Mouse (Mus musculus) spleen, adult 2 months (tissue): ENCODE data around the gene Arhgef12. TPM values are rescaled to one million over a fixed set of nuclear protein-coding genes. Genes with fewer than 3 reads are reported as not detected.

Source experiments
- DNase-seq, 2 experiments: peaks; one replicate each; pipeline versions ENCODE4 v3.0.0 to v3.0.0-alpha.2; 2012 to 2021; ENCODE audit warnings: low spot score in 2 of 2, low read depth in 1 of 2
- H3K27ac ChIP-seq: fragments of 200-500 bp; 2 replicates; pipeline ENCODE4 v1.5.1; 2012; ENCODE audit warnings: low read length, inconsistent platforms; ENCODE audit not compliant: insufficient read depth
- H3K27me3 ChIP-seq: fragments of 200-500 bp; 2 replicates; pipeline ENCODE4 v1.6.1; 2012; ENCODE audit warnings: mild to moderate bottlenecking, moderate library complexity, low read length, inconsistent platforms; ENCODE audit not compliant: control insufficient read depth, insufficient read depth
- H3K36me3 ChIP-seq: fragments of 200-500 bp; 2 replicates; pipeline ENCODE4 v1.6.1; 2012; ENCODE audit warnings: mild to moderate bottlenecking, low read length, inconsistent platforms; ENCODE audit not compliant: control insufficient read depth, insufficient read depth
- H3K4me1 ChIP-seq: fragments of 200-500 bp; 2 replicates; pipeline ENCODE4 v1.6.1; 2011; ENCODE audit warnings: inconsistent platforms; ENCODE audit not compliant: control insufficient read depth, insufficient read depth, insufficient read length
- H3K4me3 ChIP-seq: fragments of 200-500 bp; 2 replicates; pipeline ENCODE4 v1.5.1; 2011; ENCODE audit warnings: mild to moderate bottlenecking, inconsistent platforms; ENCODE audit not compliant: insufficient read depth, insufficient read length; ENCODE audit errors: extremely low read depth
- CTCF ChIP-seq: fragments of 200-500 bp; IDR thresholded peaks from 2 replicates; pipeline ENCODE4 v1.5.1; 2011; ENCODE audit warnings: mild to moderate bottlenecking, inconsistent platforms; ENCODE audit not compliant: insufficient read depth, insufficient read length, insufficient replicate concordance; ENCODE audit errors: extremely low read depth
- POLR2A ChIP-seq: fragments of 200-500 bp; IDR thresholded peaks from 2 replicates; pipeline ENCODE4 v1.6.1; 2011; ENCODE audit warnings: low read depth, low read length, inconsistent platforms
- WGBS: fragments of 180-500 bp; shearing (Covaris S2); methylation state at CpG from one replicate; pipeline ENCODE4 v1.1.7; 2018; 5-methylcytosine and 5-hydroxymethylcytosine counted together
- polyA plus RNA-seq: library from polyadenylated mRNA; depleted of rRNA; stranded (reverse); fragments of >200 nt; gene quantifications from 2 replicates; pipeline ENCODE4 v1.2.3, GENCODE M21; 2012

Arhgef12 gene
- polyA plus RNA-seq, 1 experiment: 9.0 TPM

GRCm38 (mm10) chr9:43015366-43015765 lies 91.7 kb downstream of the Arhgef12 start:
- no peak for DNase-seq
- Histone ChIP-seq H3K4me1 (no peaks in the 10 kb centered on the region), H3K36me3 (no peaks in the 10 kb centered on the region), H3K27ac (no peak overlapping the region), H3K27me3 (no peaks in the 10 kb centered on the region), H3K4me3 (no peak overlapping the region)
- TF ChIP-seq CTCF: no peak
- TF ChIP-seq POLR2A: no peak
- WGBS: 90% methylated on average over 2 of the region's 2 CpGs

- WGBS: 89% methylated on average over 1 of the region's 1 CpGs
- H3K4me3 ChIP-seq: no peak overlapping the region
- H3K36me3 ChIP-seq: 0 out of 2 replicates have a peak, but pooled peaks cover 1% of the 10 kb centered on the region
Observed at GRCm38 (mm10) chr9:43014886-43015285, 92.2 kb downstream of the Arhgef12 start.

GRCm38 (mm10) chr9:43012541-43012940 lies 94.5 kb downstream of the Arhgef12 start:
- Histone ChIP-seq H3K36me3 (0 out of 2 replicates have a peak, but pooled peaks cover 2% of the 10 kb centered on the region), H3K4me3 (no peak overlapping the region), H3K27ac (no peak overlapping the region), H3K27me3 (no peaks in the 10 kb centered on the region), H3K4me1 (no peaks in the 10 kb centered on the region)
- no peak for TF ChIP-seq POLR2A
- TF ChIP-seq CTCF: no peak
- 91% methylated on average over 5 of the region's 5 CpGs for WGBS
- DNase-seq: no peak

More at GRCm38 (mm10) chr9:43014886-43015285, 92.2 kb downstream of the Arhgef12 start:
- Histone ChIP-seq H3K27me3 (no peaks in the 10 kb centered on the region), H3K4me1 (no peaks in the 10 kb centered on the region), H3K27ac (no peak overlapping the region)
- TF ChIP-seq POLR2A: no peak
- TF ChIP-seq CTCF: no peak
- no peak for DNase-seq

- Histone ChIP-seq H3K36me3 (0 out of 2 replicates have a peak, but pooled peaks cover 2% of the 10 kb centered on the region), H3K4me3 (no peak overlapping the region), H3K27ac (no peak overlapping the region), H3K4me1 (no peaks in the 10 kb centered on the region), H3K27me3 (no peaks in the 10 kb centered on the region)
- TF ChIP-seq POLR2A (no peak), CTCF (no peak)
- DNase-seq: no peak
- 85% methylated on average over 4 of the region's 4 CpGs for WGBS
Observed at GRCm38 (mm10) chr9:43011061-43011460, 96.0 kb downstream of the Arhgef12 start.

- Histone ChIP-seq H3K27me3 (no peaks in the 10 kb centered on the region), H3K4me3 (no peak overlapping the region), H3K4me1 (no peaks in the 10 kb centered on the region), H3K36me3 (peaks cover under 1% of the 10 kb centered on the region; the same call in 1 of the 2 replicates), H3K27ac (no peak overlapping the region)
- 93% methylated on average over 5 of the region's 5 CpGs for WGBS
- no peak for DNase-seq
- TF ChIP-seq POLR2A (no peak), CTCF (no peak)
Observed at GRCm38 (mm10) chr9:43003881-43004280, 103.2 kb downstream of the Arhgef12 start.

- Histone ChIP-seq H3K36me3 (peaks cover 2% of the 10 kb centered on the region; the same call in 1 of the 2 replicates), H3K4me3 (no peak overlapping the region), H3K27ac (no peak overlapping the region), H3K4me1 (no peaks in the 10 kb centered on the region), H3K27me3 (no peaks in the 10 kb centered on the region)
- TF ChIP-seq CTCF (no peak), POLR2A (no peak)
- DNase-seq: no peak
- 94% methylated on average over 4 of the region's 4 CpGs for WGBS
Observed at GRCm38 (mm10) chr9:43003017-43003416, 104.0 kb downstream of the Arhgef12 start.

- H3K4me1 ChIP-seq: no peaks in the 10 kb centered on the region
- peaks cover 2% of the 10 kb centered on the region; the same call in 1 of the 2 replicates for H3K36me3 ChIP-seq
- TF ChIP-seq POLR2A (no peak), CTCF (no peak)
- DNase-seq: no peak
- H3K27me3 ChIP-seq: no peaks in the 10 kb centered on the region
- 96% methylated on average over 11 of the region's 11 CpGs for WGBS
- no peak overlapping the region for H3K4me3 ChIP-seq
- H3K27ac ChIP-seq: no peak overlapping the region
Observed at GRCm38 (mm10) chr9:43000595-43001250, 106.3 kb downstream of the Arhgef12 start.
